Mouse (Mus musculus) cerebellum, adult 2 months (tissue): ENCODE results near the gene Klhl18.

ENCODE experiments used
- CTCF ChIP-seq: fragments of 200-500 bp; IDR thresholded peaks from 2 replicates; pipeline ENCODE4 v1.5.1; 2011; ENCODE audit warnings: low read depth, mild to moderate bottlenecking, control low read depth, low read length, moderate library complexity, borderline replicate concordance; ENCODE audit not compliant: insufficient read depth
- POLR2A ChIP-seq: fragments of 200-500 bp; IDR thresholded peaks from 2 replicates; pipeline ENCODE4 v1.6.1; 2011; ENCODE audit warnings: low read length, control low read depth, borderline replicate concordance; ENCODE audit not compliant: insufficient read depth

DNA sequence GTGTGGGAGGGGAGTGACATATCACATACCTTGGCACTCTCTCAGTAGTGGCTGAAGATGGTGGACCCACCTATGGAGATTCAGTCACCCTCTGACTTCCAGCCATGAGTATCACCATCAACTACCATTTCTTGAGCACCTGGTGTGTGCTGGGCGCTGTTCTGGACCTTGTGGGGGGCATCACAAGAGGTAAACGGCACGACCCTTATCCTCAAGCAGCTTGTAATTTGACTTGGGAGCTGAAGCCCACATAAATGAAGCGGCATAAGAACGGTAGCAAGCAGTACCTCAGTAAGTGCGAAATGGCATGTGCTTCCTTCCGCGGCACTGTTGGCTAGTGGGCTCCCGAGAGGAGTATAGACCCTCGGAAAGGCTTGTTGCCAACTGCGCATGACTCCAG is 1.5 kb upstream of the Klhl18 start:
- no peak for TF ChIP-seq CTCF
- TF ChIP-seq POLR2A = no peak
